Mouse (Mus musculus) layer of hippocampus, postnatal 14 days (tissue): ENCODE data around the gene Wdr63. TPM values are rescaled to one million over a fixed set of nuclear protein-coding genes. Genes with fewer than 3 reads are reported as not detected.
"Not testable (repeated sequence)": the region's sequence is repeated elsewhere in the genome, so short reads cannot be mapped to it uniquely, and the experiment has no call there.

ENCODE experiments used
- DNase-seq, 2 experiments: peaks; one replicate each; pipeline ENCODE4 v3.0.0; 2021 to 2022; ENCODE audit warnings: low spot score in 2 of 2, mixed read lengths in 1 of 2
- total RNA-seq, 2 experiments: library from RNA; stranded (reverse); gene quantifications; 2 replicates each; pipeline ENCODE4 v1.2.3; 2021

The Wdr63 gene
- total RNA-seq, 2 experiments from 2014 or later, result 1.0 to 3.0 TPM

GRCm38 (mm10) chr3:146016979-146017378 is 91.0 kb downstream of the Wdr63 start:
- DNase-seq, result no peak

- DNase-seq, result no peak
Observed at GRCm38 (mm10) chr3:146014321-146014720, 93.6 kb downstream of the Wdr63 start.

GRCm38 (mm10) chr3:146013490-146013889 is 94.4 kb downstream of the Wdr63 start:
- DNase-seq, result no peak

GRCm38 (mm10) chr3:146011544-146012218 is 96.2 kb downstream of the Wdr63 start:
- no peak for DNase-seq

- DNase-seq, result no peak
Observed at GRCm38 (mm10) chr3:146010751-146011150, 97.2 kb downstream of the Wdr63 start.

GRCm38 (mm10) chr3:146009859-146010645 is 97.9 kb downstream of the Wdr63 start:
- no peak for DNase-seq

GRCm38 (mm10) chr3:146007872-146008271 is 100.1 kb downstream of the Wdr63 start:
- DNase-seq, result no peak

- DNase-seq, result no peak
Observed at GRCm38 (mm10) chr3:146004347-146005051, 103.4 kb downstream of the Wdr63 start.

GRCm38 (mm10) chr3:145996539-145996938 is 111.4 kb downstream of the Wdr63 start:
- DNase-seq, result not testable (repeated sequence)

GRCm38 (mm10) chr3:145995489-145995888 is 112.4 kb downstream of the Wdr63 start:
- no peak for DNase-seq

- DNase-seq, result no peak
Observed at GRCm38 (mm10) chr3:145993481-145994201, 114.3 kb downstream of the Wdr63 start.

- DNase-seq, result peak in 1 of 2 experiments; percentile 37
Observed at GRCm38 (mm10) chr3:145992796-145993195, 115.1 kb downstream of the Wdr63 start.

GRCm38 (mm10) chr3:145991976-145992730 is 115.8 kb downstream of the Wdr63 start:
- no peak for DNase-seq

GRCm38 (mm10) chr3:145991130-145991529 is 116.8 kb downstream of the Wdr63 start:
- no peak for DNase-seq

Other genes with a start within 250 kb of the Wdr63 start
- gene Bcl10, start 185.3 kb downstream of the Wdr63 start, total RNA-seq, result 10 to 100 TPM; 14.9 to 15.6 TPM
- 10 to 100 TPM; 38.1 to 40.3 TPM for gene 2410004B18Rik, start 170.1 kb downstream of the Wdr63 start, total RNA-seq
- 1 to 10 TPM; 4.4 to 5.0 TPM for gene Syde2, start 120.3 kb downstream of the Wdr63 start, total RNA-seq
- under 1 TPM in 1 of 2 experiments, not detected in 1; 0.16 TPM for gene Mcoln3, start 9.3 kb upstream of the Wdr63 start, total RNA-seq
- not detected for gene Mcoln2, start 41.7 kb upstream of the Wdr63 start, total RNA-seq
- 1 to 10 TPM; 1.3 to 1.6 TPM for gene Lpar3, start 112.8 kb upstream of the Wdr63 start, total RNA-seq